In genomic region chr6:42377280-42377679, GRCm38 (mm10) we compare ENCODE assay signal across 24 mouse cellular contexts. TPM values are rescaled to one million over a fixed set of nuclear protein-coding genes. Genes with fewer than 3 reads are reported as not detected.
A peak's percentile ranks its signal among the peaks of the same experiment; 100 is the strongest.
DNase-seq lines count a peak whose midpoint lies in the region; ATAC-seq and TF ChIP-seq lines count a peak whose summit lies in the region.
"Had no signal": no experiment of that assay in that cellular context is flagged by ENCODE, and none has a peak within 500 bp of the region (broad histone marks: within the 10 kb centered on the region; RNA-seq: fewer than 3 reads in every experiment).

No protein-coding gene starts in this region.

- TF ChIP-seq CTCF in heart, adult 2 months (IDR thresholded peaks at IDR 0.05): no peak
- no peak for TF ChIP-seq CTCF in lung, postnatal 0 days (IDR thresholded peaks at IDR 0.05)
- TF ChIP-seq CTCF in lung, adult 2 months (IDR thresholded peaks at IDR 0.05; ENCODE audit: insufficient read depth, low read length): no peak
- no peak for TF ChIP-seq CTCF in testis, adult 2 months (IDR thresholded peaks at IDR 0.05; ENCODE audit: control insufficient read depth, insufficient read depth, insufficient replicate concordance, low read depth, low read length)

- whole genome bisulfite sequencing in heart, adult 2 months: 91% methylated on average over 5 of the region's 5 CpGs
- 62% methylated on average over 5 of the region's 5 CpGs for WGBS in lung, postnatal 0 days
- WGBS in lung, adult 2 months: 76% methylated on average over 5 of the region's 5 CpGs

- peaks cover 4% of the 10 kb centered on the region; the same call in 1 of the 2 replicates for H3K36me3 ChIP-seq in heart, adult 2 months (ENCODE audit: control insufficient read depth, insufficient read depth, low read length)
- no peaks in the 10 kb centered on the region for H3K36me3 ChIP-seq in lung, postnatal 0 days (ENCODE audit: insufficient read depth, low read length)
- no peaks in the 10 kb centered on the region for H3K36me3 ChIP-seq in testis, adult 2 months (ENCODE audit: control insufficient read depth, insufficient read depth, low read length)
- H3K36me3 ChIP-seq: G1E had no signal

- no peak overlapping the region for H3K4me2 ChIP-seq in lung, postnatal 0 days (replicated peaks; ENCODE audit: low read depth, low read length)

- DNase-seq in heart, adult 11 months: peak; percentile 51
- DNase-seq in heart, adult 2 months: no peak
- peak; percentile 83 for DNase-seq in lung, postnatal 0 days (ENCODE audit: low spot score)
- DNase-seq in lung, adult 2 months: no peak
- DNase-seq in testis, postnatal 10 days (ENCODE audit: low spot score): no peak
- DNase-seq: adrenal gland, adult 2 months; adrenal gland, adult 8-10 months; adrenal gland, postnatal 10 days; adrenal gland, postnatal 14 days; adrenal gland, postnatal 25 days; adrenal gland, postnatal 36 days; B cell, adult 2 months; cerebellum, adult 11 months; cerebellum, adult 11-12 months; cerebellum, adult 18-20 months had no signal

- peak; percentile 53 for ATAC-seq in lung, postnatal 0 days
- ATAC-seq: Patski had no signal

- intact Hi-C loops in heart, adult 2 months (cut with DNase I): loop anchor here (5.0 kb wide), 1 partner anchor 150 kb away; no protein-coding TSS in a partner anchor

- no peak for TF ChIP-seq EP300 in heart, adult 2 months (IDR thresholded peaks at IDR 0.05; ENCODE audit: insufficient read depth, low read depth, low read length)
- peak; percentile 82 for TF ChIP-seq EP300 in lung, postnatal 0 days (IDR thresholded peaks at IDR 0.05)

- H3K9me3 ChIP-seq in lung, postnatal 0 days (ENCODE audit: low read length): no peaks in the 10 kb centered on the region
- H3K9me3 ChIP-seq: G1E had no signal

- TF ChIP-seq POLR2A in heart, adult 2 months (IDR thresholded peaks at IDR 0.05; ENCODE audit: insufficient read depth, low read depth, low read length): no peak
- no peak for TF ChIP-seq POLR2A in lung, adult 2 months (IDR thresholded peaks at IDR 0.05; ENCODE audit: borderline replicate concordance, extremely low read depth, low read depth, low read length)
- no peak for TF ChIP-seq POLR2A in testis, adult 2 months (IDR thresholded peaks at IDR 0.05; ENCODE audit: control insufficient read depth, low read depth, low read length)

- peaks cover 19% of the 10 kb centered on the region for H3K4me1 ChIP-seq in heart, adult 2 months (ENCODE audit: control insufficient read depth, insufficient read depth, low read length)
- H3K4me1 ChIP-seq in lung, postnatal 0 days (ENCODE audit: insufficient read depth, low read depth, low read length): peaks cover 22% of the 10 kb centered on the region
- H3K4me1 ChIP-seq in lung, adult 2 months (ENCODE audit: control insufficient read depth, insufficient read depth, low read length): peaks cover 15% of the 10 kb centered on the region
- peaks cover 12% of the 10 kb centered on the region for H3K4me1 ChIP-seq in testis, adult 2 months (ENCODE audit: control insufficient read depth, insufficient read depth, low read length)

- no peaks in the 10 kb centered on the region for H3K79me2 ChIP-seq in heart, adult 2 months (replicated peaks; ENCODE audit: control insufficient read depth, insufficient read depth, low read length)

- H3K27ac ChIP-seq in heart, adult 2 months: no peak overlapping the region
- H3K27ac ChIP-seq in lung, postnatal 0 days (ENCODE audit: low read length): no peak overlapping the region
- no peak overlapping the region for H3K27ac ChIP-seq in testis, adult 2 months (ENCODE audit: control insufficient read depth, insufficient read depth, low read depth, low read length)

- H3K4me3 ChIP-seq in heart, adult 2 months: no peak overlapping the region
- H3K4me3 ChIP-seq in lung, postnatal 0 days (ENCODE audit: low read depth, low read length): no peak overlapping the region
- no peak overlapping the region for H3K4me3 ChIP-seq in lung, adult 2 months (replicated peaks; ENCODE audit: extremely low read depth, low read depth, low read length)
- peak overlapping the region; percentile 38; the same call in 1 of the 2 replicates for H3K4me3 ChIP-seq in testis, adult 2 months (ENCODE audit: control insufficient read depth, low read depth, low read length)

- H3K9ac ChIP-seq in heart, adult 2 months (ENCODE audit: low read depth, low read length): no peak overlapping the region
- no peak overlapping the region for H3K9ac ChIP-seq in lung, postnatal 0 days (replicated peaks; ENCODE audit: low read depth)

- no peaks in the 10 kb centered on the region for H3K27me3 ChIP-seq in heart, adult 2 months (ENCODE audit: control insufficient read depth, insufficient read depth, low read length)
- H3K27me3 ChIP-seq in lung, postnatal 0 days (replicated peaks; ENCODE audit: insufficient read depth, low read length): no peaks in the 10 kb centered on the region
- H3K27me3 ChIP-seq in testis, adult 2 months (ENCODE audit: control insufficient read depth, insufficient read depth, low read length): no peaks in the 10 kb centered on the region
- H3K27me3 ChIP-seq: CH12.LX, Patski had no signal

RNA-seq across cellular contexts. Expression of gene Epha1, which starts 4.2 kb away (rescaled TPM):
- under 1 TPM; 0.14 to 0.16 TPM for total RNA-seq in heart, adult 2 months (2021)
- 0.50 and 0.94 TPM in 2 replicates for polyA plus RNA-seq in heart, adult 2 months (2012; rRNA removed)
- 21.8 TPM in 2 replicates for polyA plus RNA-seq in lung, postnatal 0 days (2015; fragmentation: Nextera tagmentation; extraction: Ambion mirVana)
- polyA plus RNA-seq in lung, adult 2 months (2012; rRNA removed): 22.4 and 26.7 TPM in 2 replicates
- polyA plus RNA-seq in testis, adult 2 months (2012; rRNA removed): 0.30 and 0.76 TPM in 2 replicates
- total RNA-seq: CH12.LX, G1E, MEL had no signal
- polyA plus RNA-seq: G1E had no signal

RNA-seq across cellular contexts. Expression of gene Tas2r143, which starts 22.8 kb away (rescaled TPM):
- not detected for total RNA-seq in heart, adult 2 months (2021)
- polyA plus RNA-seq in heart, adult 2 months (2012; rRNA removed): 0.20 and 0.29 TPM in 2 replicates
- polyA plus RNA-seq in lung, postnatal 0 days (2015; fragmentation: Nextera tagmentation; extraction: Ambion mirVana): 0.15 TPM in 1 of 2 replicates, not detected in the other
- 0.63 and 0.92 TPM in 2 replicates for polyA plus RNA-seq in lung, adult 2 months (2012; rRNA removed)
- not detected in 2 replicates for polyA plus RNA-seq in testis, adult 2 months (2012; rRNA removed)
- total RNA-seq: CH12.LX, ES-E14, MEL had no signal
- polyA plus RNA-seq: activated CD4-positive, CD25-positive, alpha-beta regulatory T cell, adult 4 months; C2C12; CD4-positive, CD25-positive, alpha-beta regulatory T cell, adult 4 months; G1E; Patski had no signal

RNA-seq across cellular contexts. Expression of gene Zyx, which starts 27.9 kb away (rescaled TPM):
- total RNA-seq in heart, adult 2 months (2021): 10 to 100 TPM; 45.8 to 60.2 TPM
- polyA plus RNA-seq in heart, adult 2 months (2012; rRNA removed): 77.7 and 110 TPM in 2 replicates
- polyA plus RNA-seq in lung, postnatal 0 days (2015; fragmentation: Nextera tagmentation; extraction: Ambion mirVana): 166 and 183 TPM in 2 replicates
- 311 and 352 TPM in 2 replicates for polyA plus RNA-seq in lung, adult 2 months (2012; rRNA removed)
- 35.2 and 40.1 TPM in 2 replicates for polyA plus RNA-seq in testis, adult 2 months (2012; rRNA removed)

RNA-seq across cellular contexts. Expression of gene Tas2r135, which starts 28.0 kb away (rescaled TPM):
- under 1 TPM in 1 of 2 experiments, not detected in 1; 0.27 TPM for total RNA-seq in heart, adult 2 months (2021)
- polyA plus RNA-seq in heart, adult 2 months (2012; rRNA removed): not detected in 2 replicates
- 0.18 TPM in 1 of 2 replicates, not detected in the other for polyA plus RNA-seq in lung, postnatal 0 days (2015; fragmentation: Nextera tagmentation; extraction: Ambion mirVana)
- polyA plus RNA-seq in lung, adult 2 months (2012; rRNA removed): 0.50 TPM in 1 of 2 replicates, not detected in the other
- not detected in 2 replicates for polyA plus RNA-seq in testis, adult 2 months (2012; rRNA removed)
- total RNA-seq: CH12.LX, ES-E14, MEL had no signal
- polyA plus RNA-seq: adrenal gland, adult 2 months; C2C12; CD4-positive, CD25-positive, alpha-beta regulatory T cell, adult 4 months; G1E; Patski had no signal

RNA-seq across cellular contexts. Expression of gene Fam131b, which starts 52.8 kb away (rescaled TPM):
- total RNA-seq in heart, adult 2 months (2021): under 1 TPM; 0.60 to 0.61 TPM
- 0.82 and 0.88 TPM in 2 replicates for polyA plus RNA-seq in heart, adult 2 months (2012; rRNA removed)
- not detected in 2 replicates for polyA plus RNA-seq in lung, postnatal 0 days (2015; fragmentation: Nextera tagmentation; extraction: Ambion mirVana)
- polyA plus RNA-seq in lung, adult 2 months (2012; rRNA removed): 0.42 and 0.45 TPM in 2 replicates
- 11.9 and 12.0 TPM in 2 replicates for polyA plus RNA-seq in testis, adult 2 months (2012; rRNA removed)
- total RNA-seq: adrenal gland, postnatal 25 days; MEL had no signal
- polyA plus RNA-seq: activated CD4-positive, CD25-positive, alpha-beta regulatory T cell, adult 4 months; CD4-positive, CD25-positive, alpha-beta regulatory T cell, adult 4 months had no signal

Comparison
In these comparisons a context has a peak if more than half of its experiments do, and no peak if none do; other contexts are left out.
1. DNase-seq: peak in heart, adult 11 months (single experiment) and lung, postnatal 0 days (single experiment); none in heart, adult 2 months (0 of 2), lung, adult 2 months (single experiment) and testis, postnatal 10 days (single experiment).
2. RNA of gene Epha1, which starts 4.2 kb away (polyA plus RNA-seq): 22.4 to 26.7 TPM in lung, adult 2 months and 21.8 TPM in lung, postnatal 0 days; 0.50 to 0.94 TPM in heart, adult 2 months and 0.30 to 0.76 TPM in testis, adult 2 months; every median in the first group is over 10 times any median in the second.